Mouse (Mus musculus): ENCODE data around the gene Stk11ip.

The Stk11ip gene

DNA sequence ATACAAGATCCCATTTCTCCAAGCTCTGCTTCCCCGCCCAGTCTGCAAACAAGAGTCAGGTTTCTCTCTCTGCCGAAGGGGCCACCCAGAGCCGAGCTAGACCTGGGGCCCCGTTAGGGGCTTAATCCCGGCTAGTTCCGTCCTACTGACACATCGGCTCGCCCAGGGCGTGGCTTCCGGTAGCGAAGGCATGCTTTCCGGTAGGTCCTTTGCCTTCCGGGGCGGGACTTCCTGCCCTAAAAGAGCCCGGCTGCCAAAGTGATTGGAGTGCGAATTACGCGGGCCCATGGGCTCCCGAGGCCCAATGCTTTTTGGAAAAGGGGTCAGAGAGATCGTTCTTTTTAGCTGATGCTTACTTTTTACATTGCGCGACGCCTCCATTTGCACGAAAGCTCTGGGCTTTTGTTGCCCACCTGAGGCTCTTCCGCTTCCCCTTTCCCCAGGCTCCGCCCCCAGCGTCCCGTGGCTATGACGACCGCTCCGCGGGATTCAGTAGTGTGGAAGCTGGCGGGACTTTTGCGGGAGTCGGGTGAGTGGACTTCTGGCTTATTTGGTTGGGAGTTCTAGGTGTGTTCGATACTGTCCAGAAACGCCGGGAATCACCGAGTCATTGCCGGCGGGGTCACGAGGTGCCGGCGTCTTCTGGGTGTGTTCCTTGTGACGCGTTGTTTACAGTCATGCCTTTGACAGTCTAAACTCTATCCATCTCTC, at the start of gene Stk11ip:
Gene Stk11ip (plus strand): TSS at position 209 of the 711 bp plus-strand sequence.
- DNase-seq (ENCODE audit: low read depth, low spot score): peak; percentile 94

DNA sequence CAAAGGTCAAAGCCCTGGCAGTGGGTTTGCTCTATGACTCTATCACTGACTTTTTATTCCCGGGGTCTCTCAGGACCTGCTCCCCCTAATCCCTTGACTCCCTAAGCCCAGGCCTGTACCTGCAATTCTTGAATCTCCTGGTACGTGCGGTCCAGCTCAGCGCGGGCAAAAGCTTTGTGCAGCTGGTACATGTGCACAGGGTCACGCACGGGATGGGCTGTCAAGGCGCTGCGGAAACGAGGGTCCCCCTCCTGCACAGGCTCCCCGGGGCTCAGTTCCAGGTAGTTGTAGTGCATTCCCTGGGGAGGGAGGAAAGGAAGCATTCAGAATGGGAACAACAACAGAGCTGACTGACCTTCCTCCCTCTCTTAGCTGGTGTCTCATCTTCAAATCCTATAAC, 44.9 kb upstream of the Stk11ip start:
- no peak for DNase-seq (ENCODE audit: low read depth, low spot score)

DNA sequence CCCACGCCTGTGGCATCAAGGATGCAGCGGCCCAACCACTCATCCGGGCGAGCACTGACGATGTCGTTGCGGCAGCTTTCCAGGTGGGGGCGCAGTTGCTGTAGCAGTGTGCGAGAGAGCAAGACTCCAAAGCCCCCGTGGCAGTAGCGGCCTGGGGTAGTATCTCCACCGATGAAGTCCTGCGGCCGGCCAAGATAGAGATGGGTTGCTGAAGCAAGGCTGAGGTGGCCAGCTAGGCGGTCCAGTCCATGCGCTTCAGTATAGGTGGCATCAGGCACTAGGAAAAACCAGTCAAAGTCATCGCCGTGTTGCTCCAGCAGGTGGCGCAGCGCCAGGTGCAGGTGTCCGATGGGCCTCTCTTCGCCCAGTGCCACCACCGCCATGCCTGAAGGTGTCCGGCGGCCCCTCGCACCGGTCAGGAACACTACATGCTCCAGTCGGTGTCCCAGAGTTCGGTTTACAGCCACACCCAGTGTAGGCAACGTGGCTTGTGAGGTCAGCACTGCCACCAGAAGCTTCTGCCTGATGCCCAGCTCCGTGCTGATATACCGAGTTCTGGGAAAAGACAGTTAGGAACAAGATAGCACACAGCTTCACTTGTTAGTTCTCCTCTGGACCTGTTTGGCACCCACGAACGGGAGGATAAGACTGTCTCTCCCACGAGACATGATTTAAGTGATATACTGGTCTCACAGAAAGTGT, 43.9 kb upstream of the Stk11ip start:
- peak; percentile 88 for DNase-seq (ENCODE audit: low read depth, low spot score)

DNA sequence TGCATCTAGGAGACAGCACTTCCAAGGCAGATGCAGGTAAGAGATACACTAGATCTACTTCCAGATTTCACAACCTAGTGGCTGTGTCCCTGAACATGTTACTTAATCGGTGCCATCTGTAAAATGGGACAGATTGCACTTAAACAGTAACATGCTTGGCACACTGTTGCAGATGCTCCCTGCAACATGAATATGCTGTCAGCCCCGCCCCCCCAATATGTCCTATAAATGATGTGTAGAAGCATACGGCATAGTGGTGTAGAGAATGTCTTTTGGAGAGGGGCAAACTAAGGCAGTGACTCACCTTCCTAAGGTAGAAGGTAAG, 43.4 kb upstream of the Stk11ip start:
- peak; percentile 54 for DNase-seq (ENCODE audit: low read depth, low spot score)

DNA sequence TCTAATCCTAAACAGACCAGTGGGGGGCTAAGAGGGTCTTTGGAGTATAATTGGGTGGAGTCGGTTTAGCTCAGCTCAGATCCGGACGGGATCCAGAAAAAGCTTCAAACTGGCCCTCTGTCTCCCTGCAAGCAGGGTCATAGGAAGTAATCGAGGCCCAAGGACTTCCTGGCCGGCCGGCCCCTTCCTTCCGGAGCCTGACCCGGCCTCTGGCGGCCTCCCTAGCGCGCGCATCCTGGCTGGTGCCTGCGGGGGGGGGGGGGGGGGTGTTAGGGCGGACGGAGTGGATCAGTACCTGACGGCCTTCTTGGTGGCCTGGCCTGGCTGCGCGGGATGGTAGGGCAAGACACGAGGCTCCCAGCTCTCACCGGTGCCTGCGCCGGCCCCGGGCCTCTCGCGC, 42.8 kb upstream of the Stk11ip start:
- DNase-seq (ENCODE audit: low read depth, low spot score): no peak

DNA sequence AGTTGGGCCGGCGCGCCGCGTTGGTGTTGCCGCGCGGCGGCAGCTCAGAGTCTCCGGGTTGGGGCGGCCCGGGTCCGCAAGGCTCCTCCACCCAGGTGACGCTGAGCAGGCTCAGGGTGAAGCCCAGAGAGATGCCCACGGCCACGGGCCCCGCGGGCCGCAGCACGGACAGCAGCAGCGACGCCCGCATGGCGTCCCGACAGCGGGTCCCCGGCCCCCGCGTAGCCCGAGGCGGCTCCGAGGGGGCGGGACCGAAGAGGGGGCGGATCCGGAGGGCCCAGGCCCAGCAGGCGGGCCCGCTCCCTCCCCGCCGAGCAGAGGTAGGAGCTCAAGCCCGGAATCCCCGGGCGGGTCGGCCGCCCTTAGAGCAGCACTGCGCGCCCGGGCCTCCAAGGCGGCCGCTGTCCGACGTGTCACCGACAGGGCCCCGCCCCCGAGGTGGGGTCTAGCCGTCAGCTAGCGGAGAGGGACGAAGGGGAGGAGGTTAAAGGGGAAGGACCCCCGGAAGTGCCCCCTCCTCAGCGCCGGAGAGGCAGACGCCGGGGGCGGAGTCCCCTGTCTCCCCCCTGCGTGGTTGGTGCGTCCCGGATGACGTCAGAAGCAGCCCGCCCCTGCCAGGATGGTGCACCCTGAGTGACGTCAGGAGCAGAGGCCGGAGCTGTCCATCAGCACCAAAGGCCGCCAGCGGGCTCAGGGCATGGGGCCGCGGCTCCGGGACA, 42.3 kb upstream of the Stk11ip start, which contains the start of the genes Chpf and Tmem198:
Gene Chpf (minus strand): TSS at position 392 of the 719 bp plus-strand sequence.
Gene Tmem198 (plus strand): TSS at position 617 of the 719 bp plus-strand sequence.
- DNase-seq (ENCODE audit: low read depth, low spot score): peak; percentile 96

DNA sequence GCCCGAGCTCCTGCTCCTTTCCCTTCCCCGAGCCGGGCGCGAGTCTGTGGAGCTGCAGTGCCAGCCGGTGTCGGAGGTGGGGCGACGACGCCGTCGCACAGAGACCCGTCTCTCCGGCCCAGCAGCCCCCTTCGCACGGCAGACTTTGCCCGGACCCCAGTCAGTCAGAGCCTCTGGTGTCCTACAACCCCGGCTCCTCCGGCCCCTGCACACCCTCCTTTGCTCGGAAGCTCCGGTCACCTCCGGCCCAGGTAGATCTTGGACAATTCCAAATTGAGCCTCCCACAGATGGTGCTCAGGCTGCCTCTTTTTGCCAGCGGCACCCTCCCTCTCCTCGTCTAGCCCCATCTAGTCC, 41.7 kb upstream of the Stk11ip start:
- DNase-seq (ENCODE audit: low read depth, low spot score): no peak

DNA sequence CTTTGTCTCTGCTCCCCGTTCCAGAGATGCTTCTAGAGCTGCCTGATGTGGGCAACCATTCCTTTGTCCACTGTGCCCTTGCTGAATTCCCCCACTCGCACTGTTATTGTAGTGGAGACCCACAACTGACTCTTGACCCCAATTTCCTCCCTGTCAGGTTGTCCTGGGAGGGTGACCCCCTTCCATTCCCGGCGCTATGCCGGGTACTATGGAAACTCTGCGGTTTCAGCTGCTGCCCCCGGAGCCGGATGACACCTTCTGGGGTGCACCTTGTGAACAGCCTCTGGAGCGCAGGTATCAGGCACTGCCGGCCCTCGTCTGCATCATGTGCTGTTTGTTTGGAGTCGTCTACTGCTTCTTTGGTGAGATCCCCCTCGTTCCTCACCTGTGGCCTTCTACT, 41.3 kb upstream of the Stk11ip start:
- peak; percentile 13 for DNase-seq (ENCODE audit: low read depth, low spot score)

DNA sequence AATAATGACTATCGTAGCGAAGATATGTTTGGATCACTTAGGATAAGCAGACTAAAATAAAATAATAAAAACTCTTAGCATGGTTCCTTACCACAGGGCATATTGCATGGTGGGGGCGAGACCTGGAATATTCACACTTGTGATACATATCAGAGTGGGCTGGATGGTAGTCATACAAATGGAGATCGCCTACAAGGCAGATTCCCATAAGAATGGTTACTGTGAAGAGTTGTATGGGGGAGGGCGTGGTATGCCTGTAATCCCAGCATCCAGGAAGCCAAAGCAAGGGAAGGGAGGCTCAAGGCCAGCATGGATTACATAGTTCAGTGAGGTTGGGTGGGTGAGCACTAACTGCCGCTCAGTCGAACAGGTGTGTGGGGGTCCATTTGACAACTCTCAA, 40.6 kb upstream of the Stk11ip start:
- no peak for DNase-seq (ENCODE audit: low read depth, low spot score)

DNA sequence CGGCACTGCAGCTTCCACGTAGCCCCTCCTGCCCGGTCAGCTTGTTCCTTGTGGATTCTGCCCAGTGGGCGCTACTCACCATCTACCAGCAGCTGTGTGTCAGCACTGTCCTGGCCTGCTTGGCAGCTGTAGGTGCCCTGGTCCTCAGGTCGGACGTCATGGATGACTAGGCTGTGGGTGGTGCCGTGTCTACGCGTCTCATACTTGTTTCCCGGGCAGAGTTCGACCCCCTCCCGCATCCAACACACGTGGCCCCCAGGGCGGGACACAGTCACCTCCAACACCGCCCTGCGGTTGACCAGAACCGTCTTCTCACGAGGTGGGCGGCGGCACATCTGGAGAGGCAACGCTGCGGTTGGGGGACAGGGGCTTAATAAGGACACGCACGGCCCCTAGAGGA, 34.8 kb upstream of the Stk11ip start:
- DNase-seq (ENCODE audit: low read depth, low spot score): peak; percentile 32

DNA sequence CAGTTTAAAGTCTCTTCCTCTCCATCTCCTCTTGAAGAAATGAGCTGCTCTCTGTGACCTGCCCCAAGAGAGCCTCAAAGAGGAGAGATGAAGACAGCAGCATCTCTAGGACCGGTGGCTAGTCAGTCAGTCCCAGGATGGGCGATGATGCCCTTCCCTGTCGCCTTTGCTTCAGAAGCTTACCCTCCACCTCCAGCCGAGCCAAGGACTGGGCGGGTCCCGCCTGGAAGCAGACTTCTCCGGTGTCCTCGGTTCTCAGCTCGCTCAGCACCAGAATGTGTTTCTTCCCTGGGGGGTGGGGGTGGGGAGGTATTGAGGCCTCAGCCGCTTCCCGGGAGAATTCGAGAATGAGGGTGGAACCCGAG, 34.3 kb upstream of the Stk11ip start:
- DNase-seq (ENCODE audit: low read depth, low spot score): no peak

DNA sequence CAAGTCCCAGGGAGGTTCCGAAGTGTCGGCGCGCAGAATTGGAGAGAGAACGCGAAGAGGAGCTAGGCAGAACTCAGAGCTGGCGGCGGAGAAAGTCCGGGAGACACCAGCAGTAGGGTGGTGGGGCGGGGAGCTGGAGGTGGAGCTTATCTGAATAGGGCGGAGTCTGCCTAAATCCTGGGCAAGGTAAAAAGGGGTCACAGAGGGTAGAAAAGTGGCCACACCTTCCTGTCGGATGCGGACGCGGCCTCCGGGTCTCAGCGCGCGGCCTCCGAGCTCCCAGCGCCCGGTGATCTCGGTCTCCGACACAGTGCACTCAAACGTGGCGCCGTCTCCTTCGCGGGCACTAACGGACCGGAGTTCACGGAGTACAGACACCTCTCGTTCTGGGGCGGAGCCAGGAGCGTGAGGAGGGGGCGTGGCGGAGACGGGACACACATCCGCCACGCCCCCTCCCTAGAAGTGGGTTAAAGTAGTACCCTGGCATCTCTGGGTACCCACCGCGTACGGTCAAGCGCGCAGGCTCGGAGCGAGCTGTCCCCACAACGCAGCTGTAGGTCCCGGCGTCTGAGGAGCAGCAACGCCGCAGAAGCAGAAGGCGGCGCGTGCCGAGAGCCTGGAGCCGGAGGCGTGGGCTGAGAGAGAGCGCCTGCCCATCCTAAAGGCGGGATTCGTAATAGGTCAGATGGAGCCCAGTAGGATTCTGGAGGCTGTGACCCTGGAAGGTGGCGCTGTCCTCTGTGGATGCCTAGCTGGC, 33.7 kb upstream of the Stk11ip start:
- DNase-seq (ENCODE audit: low read depth, low spot score): peak; percentile 82

DNA sequence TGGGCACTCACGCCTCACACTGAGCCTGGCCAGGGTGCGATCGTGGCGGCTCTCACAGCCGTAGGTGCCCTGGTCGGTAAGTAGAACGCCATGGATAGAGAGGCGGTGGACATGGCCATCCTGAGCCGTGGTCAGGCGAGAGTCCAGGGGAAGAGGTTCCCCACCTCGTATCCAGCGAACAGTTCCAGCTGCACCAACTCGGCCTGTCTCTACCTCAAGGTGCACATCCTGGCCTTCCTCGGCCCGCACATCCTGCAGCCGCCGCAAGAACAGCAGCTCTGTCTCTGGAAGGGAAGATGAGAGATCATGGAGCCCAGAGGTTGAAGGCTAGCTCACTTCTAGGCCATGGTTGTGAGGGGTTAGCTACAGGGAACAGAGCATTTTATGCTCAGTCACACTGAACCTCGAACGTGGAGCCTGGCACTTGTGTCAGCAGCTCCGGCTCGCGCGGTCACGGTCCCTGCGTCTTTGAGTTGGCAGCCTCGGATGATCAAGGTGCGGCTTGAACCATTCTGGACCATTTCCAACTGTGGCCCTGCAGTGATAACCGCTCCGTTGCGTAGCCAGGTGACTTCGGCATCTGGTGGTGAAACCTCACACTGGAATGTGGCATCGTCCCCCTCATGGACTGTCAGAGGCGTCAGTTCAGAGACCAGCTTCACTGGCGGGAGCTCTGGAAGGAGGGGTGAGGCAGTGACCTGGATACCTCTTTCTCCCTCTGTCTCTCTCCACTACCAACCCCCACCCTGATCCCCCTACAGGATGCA, 30.4 kb upstream of the Stk11ip start:
- DNase-seq (ENCODE audit: low read depth, low spot score): no peak

DNA sequence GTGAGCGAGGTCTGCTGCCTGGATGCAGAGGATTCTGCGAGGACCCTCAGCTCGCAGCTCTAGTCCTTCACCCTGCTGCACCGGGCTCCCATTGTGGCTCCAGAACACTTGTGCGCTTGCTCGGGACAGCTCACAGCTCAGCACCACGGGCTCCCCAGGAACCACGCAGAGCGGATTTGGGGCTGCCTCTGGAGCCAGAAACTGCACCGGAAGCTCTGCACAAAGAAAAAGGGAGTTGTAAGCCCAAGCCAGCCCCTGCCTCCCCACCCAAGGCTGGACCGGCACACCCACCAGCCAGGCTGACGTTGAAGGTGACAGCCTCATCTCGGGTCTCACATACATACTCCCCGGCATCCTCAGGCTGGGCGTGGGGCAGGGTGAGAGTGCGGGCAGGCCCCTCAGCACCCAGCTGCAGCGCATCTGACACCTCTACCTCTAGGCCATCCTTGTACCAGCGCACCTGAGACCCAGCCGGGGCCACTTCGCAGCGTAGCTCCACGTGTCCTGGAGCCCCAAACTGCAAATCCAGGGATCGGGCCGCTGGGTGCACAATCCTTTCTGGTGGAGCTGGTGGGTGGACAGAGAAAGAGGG, 28.7 kb upstream of the Stk11ip start:
- DNase-seq (ENCODE audit: low read depth, low spot score): no peak

DNA sequence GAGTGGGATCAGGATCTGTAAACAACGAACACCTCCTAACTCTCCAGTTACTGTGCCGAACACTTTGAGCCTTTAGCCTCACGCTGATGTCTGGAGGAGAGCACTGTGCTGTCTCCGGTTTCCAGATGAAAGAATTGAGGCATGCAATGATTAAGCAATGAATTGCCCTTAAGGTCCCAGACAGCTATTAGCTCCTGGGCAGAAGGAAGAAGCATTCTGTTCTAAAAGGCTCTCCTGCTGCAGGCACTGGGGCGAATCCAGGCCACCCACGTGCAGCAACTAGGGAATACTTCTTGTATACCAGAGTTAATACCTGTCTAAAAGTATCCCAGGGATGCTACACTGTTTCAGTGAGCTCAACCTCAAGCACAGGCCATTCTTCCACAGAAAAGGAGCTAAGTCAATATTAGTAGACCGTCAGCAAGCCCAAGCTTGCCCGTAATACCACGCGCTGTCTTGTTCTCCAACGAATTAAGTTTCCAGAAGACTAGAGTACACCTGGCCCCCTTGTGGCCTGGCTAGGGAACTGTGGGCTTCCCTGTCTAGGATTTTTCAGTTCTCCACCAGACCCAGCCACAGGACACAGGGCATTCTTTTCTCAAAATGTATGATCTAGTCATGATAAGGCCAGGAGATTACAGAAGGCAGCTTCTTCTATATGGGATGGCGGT, 26.3 kb upstream of the Stk11ip start:
- DNase-seq (ENCODE audit: low read depth, low spot score): peak; percentile 39

DNA sequence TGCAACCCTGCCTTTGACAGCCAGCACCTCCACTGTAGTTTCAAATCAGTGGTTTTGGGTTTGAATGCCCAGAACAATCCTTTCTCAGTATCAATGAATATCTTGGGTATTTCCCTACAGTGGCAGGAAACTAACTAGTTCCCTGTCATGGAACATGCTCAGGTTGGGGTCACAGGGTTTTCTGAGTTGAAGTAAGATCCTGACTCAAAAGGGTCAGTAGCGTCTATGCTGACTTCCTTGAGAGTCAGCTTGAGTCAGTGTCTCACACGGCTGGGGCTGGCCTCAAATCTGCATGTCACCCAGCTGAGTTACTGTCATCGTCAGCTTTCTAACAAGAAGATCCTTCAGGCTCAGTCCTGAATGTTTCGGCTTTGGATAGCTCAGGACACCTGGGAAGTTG, 22.4 kb upstream of the Stk11ip start:
- DNase-seq (ENCODE audit: low read depth, low spot score): no peak

DNA sequence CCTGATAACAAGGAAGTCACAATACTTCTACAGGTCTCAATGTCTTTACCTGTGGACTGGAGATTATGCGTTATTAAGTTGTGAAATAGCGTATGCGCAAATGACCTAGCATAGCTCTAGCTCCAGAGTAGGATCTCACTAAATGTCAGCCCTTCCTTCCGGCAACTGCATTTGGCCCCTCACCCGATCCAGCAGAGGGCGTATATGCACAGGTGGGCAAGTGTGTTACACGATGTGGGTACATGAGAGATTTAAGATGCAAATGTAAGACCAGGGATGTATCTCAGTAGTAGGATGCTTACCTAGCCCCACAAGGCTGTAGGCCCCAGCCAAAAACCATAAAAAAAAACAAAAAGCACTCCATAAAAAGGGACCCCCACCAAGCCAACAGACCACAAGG, 21.9 kb upstream of the Stk11ip start:
- no peak for DNase-seq (ENCODE audit: low read depth, low spot score)

DNA sequence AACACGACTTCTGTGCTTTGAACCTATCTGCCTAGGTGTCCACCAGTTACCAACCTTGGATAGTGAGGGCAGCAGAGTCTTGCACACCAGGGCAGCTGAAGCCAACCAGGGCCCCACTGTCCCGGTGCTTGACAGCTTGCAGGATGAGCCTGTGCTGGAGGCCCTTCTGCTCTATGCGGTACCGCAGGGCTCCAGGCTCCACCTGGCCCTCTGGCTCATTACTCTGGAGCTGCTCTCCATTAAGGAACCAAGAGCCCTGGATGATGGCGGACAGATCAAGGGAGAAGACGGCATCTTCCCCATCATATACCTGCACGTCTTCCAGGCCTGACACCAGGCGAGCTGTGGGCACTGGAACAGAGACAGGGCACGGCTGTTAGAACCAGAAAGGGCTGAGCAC, 19.4 kb upstream of the Stk11ip start:
- DNase-seq (ENCODE audit: low read depth, low spot score): no peak

DNA sequence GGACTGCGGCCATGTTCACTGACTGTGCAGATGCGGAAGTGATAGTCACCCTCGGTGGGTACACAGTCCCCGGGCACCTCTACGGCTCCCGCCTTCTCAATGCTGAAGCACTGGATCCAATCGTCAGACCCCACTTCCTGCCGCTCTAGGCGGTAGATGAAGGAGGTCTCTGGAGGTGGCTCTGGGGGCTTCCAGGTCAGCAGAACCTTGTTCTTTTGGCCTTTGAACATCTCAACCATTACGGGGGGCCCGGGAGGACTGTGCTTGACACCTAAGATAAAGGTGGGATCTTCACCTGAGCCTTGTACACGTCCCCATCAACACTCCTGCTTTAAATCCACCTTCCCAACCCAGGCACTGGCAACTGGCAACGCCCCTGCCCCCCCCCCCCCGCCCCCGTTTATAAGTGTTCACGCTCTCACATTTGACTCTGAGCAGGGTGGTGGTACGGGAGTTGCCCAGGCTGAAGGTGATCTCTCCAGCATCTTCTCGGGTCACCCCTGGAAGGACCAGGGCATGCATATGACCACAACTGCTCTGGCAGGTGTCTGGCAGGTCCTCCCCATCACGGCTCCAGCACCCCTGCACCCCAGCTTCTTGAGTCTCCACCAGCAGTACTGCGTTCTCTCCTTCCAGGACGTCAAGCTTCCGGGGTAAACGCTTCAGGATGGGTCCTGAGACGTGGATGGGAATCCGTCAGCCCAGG, 18.2 kb upstream of the Stk11ip start:
- no peak for DNase-seq (ENCODE audit: low read depth, low spot score)

DNA sequence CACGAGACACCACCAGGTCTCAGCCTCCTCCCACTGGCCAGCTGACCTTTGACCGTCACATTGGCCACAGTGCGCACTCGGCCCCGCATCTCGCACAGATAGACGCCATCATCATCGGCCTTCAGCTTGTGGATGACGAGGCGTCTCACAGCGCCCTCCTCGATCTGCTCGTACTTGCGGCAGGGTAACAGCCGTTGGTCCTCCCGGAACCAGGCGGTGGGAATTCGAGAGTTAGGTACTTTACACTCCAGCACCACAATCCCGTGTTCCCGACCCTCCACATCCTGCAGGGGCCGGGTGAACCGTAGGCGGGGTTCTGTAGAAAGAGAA, 17.7 kb upstream of the Stk11ip start:
- DNase-seq (ENCODE audit: low read depth, low spot score): no peak
